Mouse (Mus musculus): ENCODE results near the gene Cyp4a14. TPM values are rescaled to one million over a fixed set of nuclear protein-coding genes. Genes with fewer than 3 reads are reported as not detected.
"Not testable (repeated sequence)": the region's sequence is repeated elsewhere in the genome, so short reads cannot be mapped to it uniquely, and the experiment has no call there.

Cyp4a14 gene
- polyA plus RNA-seq (2016; fragmentation: Nextera tagmentation; extraction: Ambion mirVana): not detected in 2 replicates

DNA sequence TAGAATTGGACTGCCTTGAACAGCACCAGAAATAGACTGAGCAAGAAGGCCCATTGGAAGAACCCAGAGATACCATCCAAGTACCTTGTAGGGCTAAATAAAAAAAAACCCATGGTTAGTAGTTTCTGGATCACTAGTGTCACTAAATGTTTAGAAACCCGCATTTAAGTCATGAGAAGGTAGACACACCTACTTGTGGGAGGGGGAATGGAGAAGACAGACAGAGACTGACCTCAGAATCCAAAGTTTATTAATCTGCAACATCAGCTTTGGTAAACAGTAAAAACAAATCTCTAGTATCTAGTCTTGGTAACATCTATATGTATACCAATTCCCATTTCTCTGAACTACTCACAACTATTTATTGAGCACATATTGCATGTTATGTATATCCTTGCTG lies at the start of gene Cyp4a14:
TSS of gene Cyp4a14 (minus strand) at position 142 of the 400 bp plus-strand sequence.
- Histone ChIP-seq H3K4me3 (no peak within 1 kb of the TSS), H3K4me1 (no peaks in the 10 kb centered on the region), H3K9me3 (no peaks in the 10 kb centered on the region), H3K27ac (no peak within 1 kb of the TSS), H3K27me3 (replicated peaks) (no peaks in the 10 kb centered on the region), H3K36me3 (no peaks in the 10 kb centered on the region), H3K4me2 (replicated peaks) (no peak within 1 kb of the TSS), H3K9ac (no peak within 1 kb of the TSS)
- no peak for ATAC-seq (ENCODE audit: low FRiP score, low read depth)
- 92% methylated on average over 1 of the region's 1 CpGs for WGBS

DNA sequence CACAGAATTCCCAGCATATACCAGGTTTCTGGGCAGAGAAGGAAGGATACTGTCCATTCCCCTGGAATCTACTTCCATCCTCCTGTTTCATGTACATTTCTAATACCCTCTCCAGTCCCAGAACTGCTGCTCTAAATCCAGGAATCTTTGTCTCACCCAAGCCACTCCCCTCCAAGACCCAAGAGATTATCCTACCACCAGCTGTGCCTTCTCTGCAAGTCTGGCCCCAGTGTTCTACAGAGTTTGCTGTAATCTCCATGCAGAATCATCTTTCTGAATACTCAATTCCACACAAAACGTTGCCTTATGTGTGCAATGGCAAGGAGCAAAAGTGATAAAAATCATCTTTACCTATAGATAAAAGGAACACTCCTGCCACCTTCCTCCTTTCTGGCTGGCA lies 49.2 kb upstream of the Cyp4a14 start:
- ATAC-seq (ENCODE audit: low FRiP score, low read depth): no peak
- 63% methylated on average over 1 of the region's 1 CpGs for WGBS
- Histone ChIP-seq H3K27ac (no peak overlapping the region), H3K27me3 (replicated peaks) (no peaks in the 10 kb centered on the region), H3K4me2 (replicated peaks) (no peak overlapping the region), H3K4me3 (no peak overlapping the region), H3K36me3 (no peaks in the 10 kb centered on the region), H3K9ac (no peak overlapping the region), H3K4me1 (no peaks in the 10 kb centered on the region), H3K9me3 (no peaks in the 10 kb centered on the region)

DNA sequence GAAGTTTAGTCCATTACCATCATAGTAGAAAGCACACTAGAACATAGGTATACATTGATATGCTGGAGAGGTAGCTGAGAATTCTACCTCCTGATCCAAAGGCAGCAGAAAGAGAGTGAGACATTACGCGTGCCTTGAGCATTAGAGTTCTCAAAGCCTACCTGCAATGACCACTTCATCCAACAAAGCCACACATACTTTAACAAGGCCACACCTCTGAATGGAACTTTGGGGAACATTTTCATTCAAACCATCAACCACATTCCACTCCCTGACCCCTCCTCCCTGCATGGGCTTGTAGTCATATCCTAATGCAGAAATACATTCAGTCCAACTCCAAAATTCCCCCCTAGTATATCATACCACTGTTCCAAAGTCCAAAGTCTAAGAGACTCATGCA lies 25.8 kb upstream of the Cyp4a14 start:
- 95% methylated on average over 2 of the region's 2 CpGs for WGBS
- no peak overlapping the region for H3K27ac ChIP-seq

DNA sequence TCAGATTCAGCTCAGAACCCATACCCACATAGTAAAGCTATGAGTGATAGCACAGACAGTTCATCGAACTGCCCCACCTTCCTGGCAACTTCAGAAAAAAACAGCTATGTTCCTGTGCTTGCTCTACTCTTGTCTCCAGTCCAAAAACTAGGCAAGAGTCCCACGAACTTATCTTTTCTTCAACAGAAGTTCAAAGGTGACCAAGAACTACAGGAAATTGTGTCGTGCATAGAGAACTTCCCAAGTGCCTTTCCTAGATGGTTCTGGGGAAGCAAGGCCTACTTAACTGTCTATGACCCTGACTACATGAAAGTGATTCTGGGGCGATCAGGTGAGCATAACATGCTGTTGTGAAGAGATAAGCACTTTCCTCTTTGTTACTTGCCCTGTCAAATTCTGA lies 23.5 kb upstream of the Cyp4a14 start:
- no peak overlapping the region for H3K27ac ChIP-seq
- no peak overlapping the region for H3K4me3 ChIP-seq
- no peaks in the 10 kb centered on the region for H3K4me1 ChIP-seq
- H3K27me3 ChIP-seq (replicated peaks): no peaks in the 10 kb centered on the region
- H3K4me2 ChIP-seq (replicated peaks): no peak overlapping the region
- H3K36me3 ChIP-seq: no peaks in the 10 kb centered on the region
- no peak overlapping the region for H3K9ac ChIP-seq
- WGBS: 89% methylated on average over 4 of the region's 4 CpGs
- ATAC-seq (ENCODE audit: low FRiP score, low read depth): no peak
- no peaks in the 10 kb centered on the region for H3K9me3 ChIP-seq

More for the DNA sequence above, 25.8 kb upstream of the Cyp4a14 start:
- no peaks in the 10 kb centered on the region for H3K9me3 ChIP-seq
- H3K27me3 ChIP-seq (replicated peaks): no peaks in the 10 kb centered on the region
- H3K9ac ChIP-seq: no peak overlapping the region
- no peaks in the 10 kb centered on the region for H3K4me1 ChIP-seq
- no peak overlapping the region for H3K4me3 ChIP-seq
- no peak for ATAC-seq (ENCODE audit: low FRiP score, low read depth)
- H3K4me2 ChIP-seq (replicated peaks): no peak overlapping the region
- H3K36me3 ChIP-seq: no peaks in the 10 kb centered on the region

DNA sequence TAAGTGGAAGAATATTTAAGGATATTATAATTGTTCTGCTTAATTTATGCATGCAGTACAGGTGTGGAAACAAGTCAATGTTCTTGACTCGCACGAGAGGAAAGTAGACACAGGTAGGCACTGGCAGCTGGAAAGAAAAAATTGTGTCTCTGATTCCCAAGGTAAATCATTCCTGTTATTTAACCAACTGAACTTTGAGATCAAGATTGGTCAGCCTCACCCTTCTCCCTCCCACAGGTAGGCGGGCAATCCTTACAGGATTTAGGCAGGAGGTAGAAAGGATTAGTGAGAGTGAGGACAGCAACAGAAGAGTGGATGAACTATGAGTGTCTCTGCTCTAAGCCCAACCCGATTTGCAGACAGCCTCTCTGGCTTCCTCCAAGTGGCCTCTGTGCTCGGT lies 22.1 kb upstream of the Cyp4a14 start, which contains the start of gene Cyp4a10:
TSS of gene Cyp4a10 (plus strand) at position 265 of the 400 bp plus-strand sequence.
- H3K9ac ChIP-seq; H3K4me1 ChIP-seq; H3K36me3 ChIP-seq; H3K4me3 ChIP-seq; H3K27me3 ChIP-seq (replicated peaks); ATAC-seq (ENCODE audit: low FRiP score, low read depth); H3K4me2 ChIP-seq (replicated peaks); H3K27ac ChIP-seq; H3K9me3 ChIP-seq: not testable (repeated sequence)
- 87% methylated on average over 5 of the region's 5 CpGs for WGBS

DNA sequence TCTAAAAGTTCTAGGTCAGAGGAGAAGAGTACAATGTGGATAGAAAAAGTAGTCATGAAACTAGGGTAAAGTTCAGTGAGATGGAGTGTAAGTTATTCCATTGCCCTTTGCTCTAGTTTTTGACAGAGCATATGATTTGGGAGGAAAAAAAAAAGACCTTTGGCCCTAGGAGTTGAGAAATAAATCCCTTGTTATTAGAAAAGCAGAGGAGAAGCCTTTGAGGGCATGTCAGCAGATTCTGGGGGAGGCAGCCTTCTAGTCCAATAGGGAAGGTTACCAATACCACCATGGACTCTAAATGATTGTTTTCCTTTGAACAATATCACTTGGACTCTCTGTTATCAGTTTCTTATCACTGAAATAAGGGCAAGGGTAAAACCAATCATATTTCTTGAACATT lies 18.0 kb upstream of the Cyp4a14 start:
- not testable (repeated sequence) for H3K9me3 ChIP-seq; H3K4me1 ChIP-seq; H3K4me2 ChIP-seq (replicated peaks); H3K27me3 ChIP-seq (replicated peaks); H3K27ac ChIP-seq; H3K4me3 ChIP-seq; H3K9ac ChIP-seq; H3K36me3 ChIP-seq; ATAC-seq (ENCODE audit: low FRiP score, low read depth)

DNA sequence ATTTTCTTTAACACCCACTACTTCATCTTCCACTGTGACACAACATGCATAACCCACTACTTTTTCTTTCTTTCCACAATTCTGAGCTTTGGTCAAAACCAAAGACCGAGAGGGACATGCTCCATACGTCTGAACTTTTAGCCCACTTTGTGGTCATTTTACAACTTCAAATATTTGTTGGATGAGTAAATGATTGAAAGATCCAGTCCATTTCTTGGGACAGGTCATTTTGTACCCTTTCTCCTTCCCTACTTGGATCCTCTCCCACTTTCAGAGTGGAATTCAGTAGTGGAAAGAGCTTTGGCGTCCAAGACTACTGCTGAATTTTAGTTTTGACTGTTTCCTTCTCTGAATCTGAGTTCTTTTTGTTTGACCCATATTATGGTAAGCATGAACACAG lies 1.5 kb upstream of the Cyp4a14 start:
- Histone ChIP-seq H3K27ac (no peak overlapping the region), H3K36me3 (no peaks in the 10 kb centered on the region), H3K4me3 (no peak overlapping the region), H3K4me1 (no peaks in the 10 kb centered on the region), H3K4me2 (replicated peaks) (no peak overlapping the region), H3K9ac (no peak overlapping the region), H3K27me3 (replicated peaks) (no peaks in the 10 kb centered on the region), H3K9me3 (no peaks in the 10 kb centered on the region)
- no peak for ATAC-seq (ENCODE audit: low FRiP score, low read depth)
- WGBS: 90% methylated on average over 3 of the region's 3 CpGs

DNA sequence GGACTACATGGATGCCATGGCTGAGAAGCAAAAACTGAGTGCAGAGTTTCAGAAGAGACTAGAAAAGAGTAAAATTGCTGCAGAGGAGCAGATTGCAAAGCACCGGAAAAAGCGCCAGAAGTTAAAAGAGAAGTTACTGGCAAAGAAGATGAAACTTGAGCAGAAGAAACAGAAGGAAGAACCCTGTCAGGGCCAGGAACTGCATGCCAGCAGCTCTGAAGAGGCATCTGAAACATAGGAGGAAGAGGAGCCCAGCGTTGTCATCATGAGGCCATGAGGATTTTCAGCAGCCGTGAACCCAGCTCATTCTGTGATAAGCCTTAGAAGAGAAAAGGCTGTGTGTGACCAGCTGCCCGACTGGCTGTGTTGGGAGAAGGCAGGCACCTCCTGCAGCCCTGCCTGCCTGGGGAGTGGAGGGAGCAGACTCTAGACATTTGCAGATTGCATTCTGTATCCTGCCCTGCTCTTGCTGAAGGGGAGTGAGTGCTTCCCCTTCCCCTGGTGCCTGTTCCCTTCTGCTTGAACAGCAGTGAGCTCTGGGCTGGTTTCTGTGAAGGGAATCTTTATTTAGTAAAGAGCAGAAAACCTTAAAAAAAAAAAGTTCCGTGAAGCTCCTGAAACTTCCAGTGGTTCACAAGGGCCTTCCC lies 14.8 kb downstream of the Cyp4a14 start:
- Histone ChIP-seq H3K27ac (no peak overlapping the region), H3K27me3 (replicated peaks) (no peaks in the 10 kb centered on the region), H3K4me2 (replicated peaks) (no peak overlapping the region), H3K4me3 (no peak overlapping the region), H3K4me1 (no peaks in the 10 kb centered on the region), H3K36me3 (no peaks in the 10 kb centered on the region), H3K9ac (no peak overlapping the region), H3K9me3 (no peaks in the 10 kb centered on the region)
- ATAC-seq (ENCODE audit: low FRiP score, low read depth): no peak
- 80% methylated on average over 6 of the region's 6 CpGs for WGBS

DNA sequence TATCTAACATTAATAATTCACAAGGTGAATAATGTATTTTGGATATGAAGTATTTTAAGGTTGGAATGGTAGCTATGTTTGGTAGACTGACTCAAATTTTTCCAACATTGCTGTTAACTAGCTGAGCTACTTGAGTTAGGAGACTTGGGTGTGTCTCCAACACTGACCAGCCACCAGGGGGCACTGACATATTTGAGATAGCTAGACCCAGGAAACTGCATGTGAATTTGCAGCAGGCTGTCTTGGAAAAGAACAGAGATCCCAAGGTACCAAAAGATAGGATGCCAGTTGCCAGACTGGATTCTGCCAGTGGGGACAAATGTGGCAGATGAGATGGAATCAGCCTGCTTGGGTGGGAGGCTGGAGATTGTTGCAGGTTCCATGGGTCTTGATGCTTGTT lies 19.9 kb downstream of the Cyp4a14 start:
- H3K36me3 ChIP-seq; H3K27ac ChIP-seq; H3K27me3 ChIP-seq (replicated peaks); ATAC-seq (ENCODE audit: low FRiP score, low read depth); H3K4me2 ChIP-seq (replicated peaks); H3K9me3 ChIP-seq; H3K4me3 ChIP-seq; H3K9ac ChIP-seq; H3K4me1 ChIP-seq: not testable (repeated sequence)

DNA sequence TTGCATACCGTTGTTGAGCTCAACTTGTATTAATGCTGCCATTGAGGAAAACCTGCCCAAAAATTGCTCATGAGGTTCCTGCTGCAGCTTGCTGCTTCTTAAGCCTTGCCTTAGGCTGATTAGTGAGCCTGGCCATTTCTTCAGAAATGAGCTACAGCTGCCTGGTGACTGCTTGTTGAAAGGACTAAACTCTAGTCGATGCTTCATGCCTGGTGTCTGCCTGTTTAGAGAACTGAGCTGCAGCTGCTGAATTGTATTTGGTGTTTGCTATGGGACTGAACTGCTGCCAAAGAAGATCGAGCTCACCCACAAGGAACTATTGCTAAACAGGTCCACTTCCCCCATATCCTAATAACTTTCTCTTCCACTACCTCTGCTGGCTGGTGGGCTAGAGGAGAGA lies 22.4 kb downstream of the Cyp4a14 start:
- not testable (repeated sequence) for H3K9ac ChIP-seq; H3K4me1 ChIP-seq; H3K4me3 ChIP-seq; H3K36me3 ChIP-seq; H3K4me2 ChIP-seq (replicated peaks); H3K27ac ChIP-seq; H3K9me3 ChIP-seq; H3K27me3 ChIP-seq (replicated peaks); ATAC-seq (ENCODE audit: low FRiP score, low read depth)
- WGBS: 77% methylated on average over 3 of the region's 3 CpGs

DNA sequence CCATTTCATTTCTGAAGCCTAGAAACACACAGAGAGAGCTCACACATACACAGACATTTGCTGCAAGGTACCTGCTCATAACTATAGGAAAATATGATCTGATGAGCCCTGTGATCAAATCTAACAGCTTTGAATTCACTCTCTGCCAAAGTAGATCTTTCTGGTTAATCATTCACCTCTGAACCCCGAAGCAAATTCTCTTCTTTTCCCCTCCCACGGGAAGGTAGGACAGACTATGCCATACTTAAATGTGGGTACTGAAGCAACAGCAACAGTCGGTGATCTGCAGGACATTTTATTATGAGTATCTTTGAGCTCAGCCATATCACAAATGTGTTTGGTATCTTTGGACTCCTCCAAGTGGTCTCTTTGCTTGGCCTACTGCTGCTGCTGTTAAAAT lies 43.6 kb downstream of the Cyp4a14 start, which contains the start of gene Cyp4a30b:
TSS of gene Cyp4a30b (plus strand) at position 301 of the 400 bp plus-strand sequence.
- Histone ChIP-seq H3K36me3 (no peaks in the 10 kb centered on the region), H3K4me3 (no peak within 1 kb of the TSS), H3K27ac (no peak within 1 kb of the TSS), H3K9ac (no peak within 1 kb of the TSS), H3K4me1 (no peaks in the 10 kb centered on the region), H3K27me3 (replicated peaks) (no peaks in the 10 kb centered on the region), H3K9me3 (no peaks in the 10 kb centered on the region), H3K4me2 (replicated peaks) (no peak within 1 kb of the TSS)
- no peak for ATAC-seq (ENCODE audit: low FRiP score, low read depth)
- 87% methylated on average over 3 of the region's 3 CpGs for WGBS

DNA sequence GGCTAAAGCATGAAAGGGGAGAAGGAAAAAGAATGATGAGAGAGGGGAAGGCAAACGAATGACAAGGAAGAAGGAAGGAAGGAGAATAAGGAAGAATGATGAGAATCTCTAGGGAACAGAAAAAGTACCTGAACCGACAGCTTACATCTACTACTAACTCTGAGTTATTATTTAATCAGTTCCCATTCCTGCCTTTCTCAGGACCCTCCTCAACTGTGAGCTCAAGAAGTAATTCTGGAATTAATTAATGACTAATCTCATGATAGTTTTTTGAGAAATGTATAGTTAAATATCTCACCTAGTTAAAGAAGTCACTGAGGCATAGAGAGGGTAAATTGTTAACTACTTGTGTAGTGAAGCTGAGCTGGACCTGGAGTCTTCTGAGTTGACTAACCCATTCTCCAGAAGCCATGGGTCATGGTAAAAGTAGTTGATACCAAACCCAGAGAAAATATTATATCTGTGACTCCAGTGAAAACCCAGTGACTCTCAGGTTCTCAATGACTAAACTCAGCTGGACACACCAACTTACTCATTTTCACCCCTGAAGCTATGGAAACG lies 45.3 kb downstream of the Cyp4a14 start:
- ATAC-seq (ENCODE audit: low FRiP score, low read depth): no peak
- Histone ChIP-seq H3K4me1 (no peaks in the 10 kb centered on the region), H3K27me3 (replicated peaks) (no peaks in the 10 kb centered on the region), H3K36me3 (no peaks in the 10 kb centered on the region), H3K9ac (no peak overlapping the region), H3K27ac (no peak overlapping the region), H3K4me3 (no peak overlapping the region), H3K9me3 (no peaks in the 10 kb centered on the region), H3K4me2 (replicated peaks) (no peak overlapping the region)
- WGBS: 69% methylated on average over 3 of the region's 3 CpGs
